Mouse (Mus musculus): ENCODE results near the gene Qpct.

DNA sequence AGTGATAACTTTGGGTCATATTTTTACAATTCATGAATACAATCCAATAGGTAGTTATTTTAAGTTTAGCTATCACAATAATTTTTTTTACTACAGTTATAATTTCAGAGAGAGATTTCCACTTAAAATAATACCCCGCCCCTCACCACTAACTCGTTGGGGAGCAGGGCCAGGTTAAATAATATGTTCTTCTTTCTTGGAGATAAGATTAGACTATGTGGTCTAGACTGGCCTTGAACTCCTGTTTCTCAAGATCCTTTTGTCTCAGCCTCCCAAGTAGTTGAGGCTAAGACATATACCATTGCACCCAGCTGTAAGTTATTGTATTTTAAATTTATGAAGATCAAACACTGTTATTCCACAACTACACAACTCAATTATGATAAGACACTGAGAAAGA is 38.1 kb upstream of the Qpct start:
- TF ChIP-seq MAFK (IDR thresholded peaks at IDR 0.05; ENCODE audit: insufficient read depth, low read depth, low read length) (no peak), CHD2 (IDR thresholded peaks at IDR 0.05; ENCODE audit: low read depth, low read length) (no peak), HCFC1 (IDR thresholded peaks at IDR 0.05; ENCODE audit: borderline replicate concordance, insufficient read depth, low read length) (no peak), ZC3H11A (IDR thresholded peaks at IDR 0.05; ENCODE audit: borderline replicate concordance, low read depth, low read length) (no peak)
